Mouse (Mus musculus) CH12.LX (cell line): ENCODE measurements around the gene Arg2. TPM values are rescaled to one million over a fixed set of nuclear protein-coding genes. Genes with fewer than 3 reads are reported as not detected.

ENCODE experiments used
- DNase-seq: peaks from one replicate; pipeline ENCODE4 v3.0.0-alpha.2; 2013; ENCODE audit errors: extremely low read depth
- H3K27ac ChIP-seq: 2 replicates; pipeline ENCODE4 v1.5.1; 2012; ENCODE audit warnings: low read depth, mild to moderate bottlenecking, control low read depth, moderate library complexity; ENCODE audit not compliant: insufficient read depth
- H3K27me3 ChIP-seq: replicated peaks from 2 replicates; pipeline ENCODE3; 2012; ENCODE audit warnings: inconsistent platforms
- H3K36me3 ChIP-seq, 2 experiments: replicated peaks in 1 of 2; 2 replicates each; pipeline versions ENCODE3 to v1.6.1; 2012; ENCODE audit warnings: inconsistent platforms in 1 of 2, low read length in 1 of 2, mild to moderate bottlenecking in 1 of 2, mixed read lengths in 1 of 2, moderate library complexity in 1 of 2; ENCODE audit not compliant: control insufficient read depth in 1 of 2, insufficient read depth in 1 of 2
- H3K4me1 ChIP-seq, 2 experiments: 2 replicates each; pipeline ENCODE4 v1.6.1; 2012; ENCODE audit warnings: inconsistent platforms in 1 of 2, moderate library complexity in 1 of 2; ENCODE audit not compliant: insufficient read depth in 2 of 2, control insufficient read depth in 1 of 2
- H3K4me2 ChIP-seq: 2 replicates; pipeline ENCODE4 v1.6.1; 2012; ENCODE audit warnings: low read depth, mild to moderate bottlenecking, control low read depth; ENCODE audit not compliant: poor library complexity, insufficient read depth, severe bottlenecking
- H3K4me3 ChIP-seq, 3 experiments: fragments of 150-350 bp in 1 of 3; sonication (generic) in 1 of 3; replicated peaks in 1 of 3; 2 replicates each; pipeline versions ENCODE3 to v1.5.1; 2011 to 2012; ENCODE audit warnings: low read depth in 2 of 3, low read length in 2 of 3, mild to moderate bottlenecking in 2 of 3, moderate library complexity in 2 of 3, control low read depth in 1 of 3, improper control_type of control experiment in 1 of 3, inconsistent platforms in 1 of 3, mixed read lengths in 1 of 3; ENCODE audit not compliant: poor library complexity in 1 of 3
- H3K79me2 ChIP-seq: replicated peaks from 2 replicates; pipeline ENCODE4 v1.6.1; 2012; ENCODE audit warnings: mild to moderate bottlenecking, moderate library complexity; ENCODE audit not compliant: control insufficient read depth, poor library complexity, insufficient read depth, severe bottlenecking; ENCODE audit errors: extremely low read depth
- H3K9ac ChIP-seq: 2 replicates; pipeline ENCODE4 v1.6.1; 2012; ENCODE audit warnings: low read depth, mild to moderate bottlenecking, control low read depth, moderate library complexity; ENCODE audit not compliant: insufficient read depth
- H3K9me3 ChIP-seq: replicated peaks from 2 replicates; pipeline ENCODE3; 2012; ENCODE audit warnings: low read length, inconsistent platforms, mixed read lengths
- BHLHE40 ChIP-seq: IDR thresholded peaks from 2 replicates; pipeline ENCODE4 v1.6.1; 2011; ENCODE audit warnings: mild to moderate bottlenecking, low read depth, low read length, improper control_type of control experiment
- CHD1 ChIP-seq: IDR thresholded peaks from 2 replicates; pipeline ENCODE4 v1.6.1; 2012; ENCODE audit warnings: low read depth, low read length, improper control_type of control experiment, inconsistent platforms
- CHD2 ChIP-seq: IDR thresholded peaks from 2 replicates; pipeline ENCODE4 v1.6.1; 2011; ENCODE audit warnings: low read length, improper control_type of control experiment
- CTCF ChIP-seq, 2 experiments: IDR thresholded peaks in 1 of 2; conservative IDR thresholded peaks in 1 of 2; 2 replicates each; pipeline ENCODE4 v1.5.1; 2011 to 2012; ENCODE audit warnings: low read depth in 2 of 2, low read length in 2 of 2, improper control_type of control experiment in 1 of 2, inconsistent platforms in 1 of 2, mild to moderate bottlenecking in 1 of 2, moderate library complexity in 1 of 2
- ELF1 ChIP-seq: IDR thresholded peaks from 2 replicates; pipeline ENCODE4 v1.6.1; 2014; ENCODE audit warnings: low read depth, mild to moderate bottlenecking, inconsistent platforms, low read length, improper control_type of control experiment
- EP300 ChIP-seq: IDR thresholded peaks from 2 replicates; pipeline ENCODE4 v1.6.1; 2011; ENCODE audit warnings: low read length, improper control_type of control experiment
- IRF4 ChIP-seq: IDR thresholded peaks from 2 replicates; pipeline ENCODE4 v1.6.1; 2014; ENCODE audit warnings: low read depth, mild to moderate bottlenecking, inconsistent platforms, low read length, improper control_type of control experiment
- JUN ChIP-seq: IDR thresholded peaks from 2 replicates; pipeline ENCODE4 v1.6.1; 2011; ENCODE audit warnings: low read depth, mild to moderate bottlenecking, low read length, improper control_type of control experiment, moderate library complexity; ENCODE audit not compliant: insufficient read depth
- JUND ChIP-seq: conservative IDR thresholded peaks from 2 replicates; pipeline ENCODE4 v1.6.1; 2011; ENCODE audit warnings: low read depth, low read length, improper control_type of control experiment
- MAX ChIP-seq: IDR thresholded peaks from 2 replicates; pipeline ENCODE4 v1.6.1; 2011; ENCODE audit warnings: low read length, improper control_type of control experiment
- MAZ ChIP-seq: IDR thresholded peaks from 2 replicates; pipeline ENCODE4 v1.6.1; 2012; ENCODE audit warnings: low read depth, mild to moderate bottlenecking, inconsistent platforms, low read length, improper control_type of control experiment, moderate library complexity
- MEF2A ChIP-seq: IDR thresholded peaks from 2 replicates; pipeline ENCODE4 v1.6.1; 2014; ENCODE audit warnings: low read depth, mild to moderate bottlenecking, inconsistent platforms, low read length, improper control_type of control experiment, borderline replicate concordance
- MXI1 ChIP-seq: IDR thresholded peaks from 2 replicates; pipeline ENCODE4 v1.6.1; 2011; ENCODE audit warnings: mild to moderate bottlenecking, low read depth, low read length, improper control_type of control experiment
- MYC ChIP-seq: IDR thresholded peaks from 2 replicates; pipeline ENCODE4 v1.6.1; 2011; ENCODE audit warnings: low read depth, mild to moderate bottlenecking, improper control_type of control experiment, low read length
- NRF1 ChIP-seq: IDR thresholded peaks from 2 replicates; pipeline ENCODE4 v1.6.1; 2014; ENCODE audit warnings: low read depth, mild to moderate bottlenecking, inconsistent platforms, low read length, improper control_type of control experiment, moderate library complexity
- PAX5 ChIP-seq: IDR thresholded peaks from 2 replicates; pipeline ENCODE4 v1.6.1; 2012; ENCODE audit warnings: low read length, inconsistent platforms, mixed read lengths
- POLR2A ChIP-seq: IDR thresholded peaks from 2 replicates; pipeline ENCODE4 v1.6.1; 2011; ENCODE audit warnings: low read depth, mild to moderate bottlenecking, improper control_type of control experiment, low read length
- RAD21 ChIP-seq: IDR thresholded peaks from 2 replicates; pipeline ENCODE4 v1.6.1; 2011; ENCODE audit warnings: low read depth, mild to moderate bottlenecking, low read length, improper control_type of control experiment, moderate library complexity
- RCOR1 ChIP-seq: conservative IDR thresholded peaks from 2 replicates; pipeline ENCODE4 v1.6.1; 2012; ENCODE audit warnings: low read depth, mild to moderate bottlenecking, inconsistent platforms, low read length, improper control_type of control experiment
- SMC3 ChIP-seq: IDR thresholded peaks from 2 replicates; pipeline ENCODE4 v1.6.1; 2011; ENCODE audit warnings: low read depth, low read length, improper control_type of control experiment
- UBTF ChIP-seq: IDR thresholded peaks from 2 replicates; pipeline ENCODE4 v1.6.1; 2012; ENCODE audit warnings: low read depth, mild to moderate bottlenecking, inconsistent platforms, low read length, improper control_type of control experiment, moderate library complexity
- USF1 ChIP-seq: IDR thresholded peaks from 2 replicates; pipeline ENCODE4 v1.6.1; 2014; ENCODE audit warnings: low read depth, mild to moderate bottlenecking, inconsistent platforms, low read length, improper control_type of control experiment
- USF2 ChIP-seq: conservative IDR thresholded peaks from 2 replicates; pipeline ENCODE4 v1.6.1; 2011; ENCODE audit warnings: low read depth, low read length, improper control_type of control experiment
- ZMIZ1 ChIP-seq: IDR thresholded peaks from 2 replicates; pipeline ENCODE4 v1.6.1; 2012; ENCODE audit warnings: low read depth, mild to moderate bottlenecking, inconsistent platforms, low read length, improper control_type of control experiment
- dilution Hi-C: fragments of 300-500 bp; cut with MboI; formaldehyde crosslinking; loops from 2 replicates; pipeline ENCODE4 v1.14.3; 2020; ENCODE audit warnings: low sequenced_read_pairs; ENCODE audit not compliant: extremely low pct_unique_long_range_greater_than_20kb, extremely low pct_ligation_motif_present
- in situ Hi-C: fragments of 300-500 bp; cut with MboI; formaldehyde crosslinking; loops from 3 replicates; pipeline ENCODE4 v1.14.3; 2019; ENCODE audit warnings: low sequenced_read_pairs, low pct_ligation_motif_present, low pct_unique_long_range_greater_than_20kb, mixed read lengths
- polyA plus RNA-seq: library from polyadenylated mRNA; unstranded; fragments of >175 nt; gene quantifications from 2 replicates; pipeline ENCODE4 v1.2.1, GENCODE M21; 2012; ENCODE audit warnings: low read depth; ENCODE audit not compliant: insufficient read length
- total RNA-seq, 2 experiments: library from RNA; depleted of rRNA; stranded (reverse); fragments of 300-350 nt in 1 of 2; fragments of >200 nt in 1 of 2; gene quantifications; 2 replicates each; pipeline ENCODE4 v1.2.3; 2012 to 2014

Gene Arg2
- total and polyA plus RNA-seq, 3 experiments: not detected

- no peak for DNase-seq
- TF ChIP-seq RCOR1: no peak
- TF ChIP-seq IRF4: no peak
- no peak for TF ChIP-seq MAZ
- no peak for TF ChIP-seq MAX
- TF ChIP-seq PAX5: no peak
- no peak for TF ChIP-seq RAD21
- no peak for TF ChIP-seq SMC3
- no peak for TF ChIP-seq ELF1
- TF ChIP-seq MYC: no peak
- TF ChIP-seq NRF1: no peak
- no peak for TF ChIP-seq MEF2A
- TF ChIP-seq MXI1: no peak
- TF ChIP-seq JUND: no peak
- no peak for TF ChIP-seq CHD2
- no peak for TF ChIP-seq USF2
- TF ChIP-seq ZMIZ1: no peak
- TF ChIP-seq EP300: no peak
- TF ChIP-seq BHLHE40: no peak
- no peak for TF ChIP-seq POLR2A
- no peak for TF ChIP-seq USF1
- Histone ChIP-seq H3K4me1 (peaks cover 0 to 13% of the 10 kb centered on the region in 2 experiments; a peak in 2 of 4 replicates), H3K79me2 (no peaks in the 10 kb centered on the region), H3K9me3 (no peaks in the 10 kb centered on the region), H3K36me3 (no peaks in the 10 kb centered on the region), H3K4me3 (no peak overlapping the region), H3K4me2 (no peak overlapping the region), H3K9ac (no peak overlapping the region), H3K27ac (no peak overlapping the region), H3K27me3 (no peaks in the 10 kb centered on the region)
- dilution Hi-C loops (no loop called here), in situ Hi-C loops (no loop called here)
Observed at GRCm38 (mm10) chr12:79139417-79139816, 8.8 kb downstream of the Arg2 start.

DNA sequence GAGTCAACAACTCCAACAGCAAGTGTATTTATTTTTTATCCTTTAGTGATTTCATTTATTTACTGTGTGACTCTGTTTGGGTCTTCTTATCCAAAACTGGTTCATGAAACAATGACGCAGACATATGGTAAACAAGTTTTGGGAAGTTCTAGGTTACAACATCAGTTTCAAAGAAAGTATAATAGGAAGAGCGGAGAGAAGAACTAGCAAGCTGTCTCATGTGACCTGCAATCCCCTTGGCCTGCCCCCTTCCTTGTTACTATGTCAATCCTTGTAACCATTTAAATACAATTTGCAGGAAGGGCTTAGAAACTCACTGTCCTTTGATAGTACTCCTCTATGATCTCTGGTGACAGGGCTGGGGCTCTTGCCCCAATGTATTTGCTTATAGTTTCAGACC lies 10.2 kb downstream of the Arg2 start:
- in situ Hi-C loops: no loop called here
- DNase-seq: no peak
- Histone ChIP-seq H3K9ac (no peak overlapping the region), H3K9me3 (no peaks in the 10 kb centered on the region), H3K27ac (no peak overlapping the region), H3K4me1 (0 out of 4 replicates have a peak, but pooled peaks cover 0 to 3% of the 10 kb centered on the region in 2 experiments), H3K79me2 (no peaks in the 10 kb centered on the region), H3K4me3 (no peak overlapping the region), H3K36me3 (peaks cover 0 to 2% of the 10 kb centered on the region in 2 experiments), H3K27me3 (no peaks in the 10 kb centered on the region), H3K4me2 (no peak overlapping the region)
- no peak for TF ChIP-seq EP300
- no peak for TF ChIP-seq CHD1
- TF ChIP-seq POLR2A: no peak
- no peak for TF ChIP-seq MEF2A
- no peak for TF ChIP-seq MYC
- TF ChIP-seq RCOR1: no peak
- TF ChIP-seq UBTF: no peak
- TF ChIP-seq IRF4: no peak
- no peak for TF ChIP-seq USF2
- TF ChIP-seq CHD2: no peak
- no peak for TF ChIP-seq JUN
- TF ChIP-seq ELF1: no peak
- no peak for TF ChIP-seq CTCF (conservative IDR thresholded peaks at IDR 0.05 in 1 of 2, IDR thresholded peaks at IDR 0.05 in 1 of 2; ENCODE audit: low read depth in 2 of 2, low read length in 2 of 2)
- dilution Hi-C loops: no loop called here
